Mouse (Mus musculus): ENCODE results near the gene Cd164l2. TPM values are rescaled to one million over a fixed set of nuclear protein-coding genes. Genes with fewer than 3 reads are reported as not detected.

Cd164l2 gene
- polyA plus RNA-seq, 1 experiment = 0.22 TPM

- Histone ChIP-seq H3K79me2 (ENCODE audit: control insufficient read depth, insufficient read depth) (no peaks in the 10 kb centered on the region), H3K4me2 (ENCODE audit: low read depth) (no peak overlapping the region), H3K36me3 (ENCODE audit: control insufficient read depth, insufficient read depth) (no peaks in the 10 kb centered on the region), H3K4me3 (no peak overlapping the region), H3K27me3 (ENCODE audit: control insufficient read depth, insufficient read depth, insufficient read length) (no peaks in the 10 kb centered on the region), H3ac (ENCODE audit: control insufficient read depth, insufficient read length) (no peak overlapping the region)
- TF ChIP-seq E2F4 (IDR thresholded peaks at IDR 0.05; ENCODE audit: insufficient read depth) (no peak), USF1 (IDR thresholded peaks at IDR 0.05; ENCODE audit: low read depth) (no peak), TCF3 (IDR thresholded peaks at IDR 0.05; ENCODE audit: insufficient read length, low read depth) (no peak), POLR2A (IDR thresholded peaks at IDR 0.05; ENCODE audit: insufficient read length, low read depth) (no peak), REST (IDR thresholded peaks at IDR 0.05; ENCODE audit: insufficient read depth, insufficient read length) (no peak), MYOG (IDR thresholded peaks at IDR 0.05; ENCODE audit: control insufficient read depth in 1 of 3, insufficient read depth in 1 of 3, insufficient read length in 2 of 3, low read depth in 2 of 3) (no peak), MYOD1 (IDR thresholded peaks at IDR 0.05; ENCODE audit: control insufficient read depth in 1 of 3, insufficient read length in 2 of 3, low read depth in 2 of 3) (no peak), CEBPB (IDR thresholded peaks at IDR 0.05; ENCODE audit: insufficient read depth, poor library complexity, severe bottlenecking) (no peak), SRF (IDR thresholded peaks at IDR 0.05; ENCODE audit: control insufficient read depth, insufficient read length, low read depth) (no peak), MAX (IDR thresholded peaks at IDR 0.05; ENCODE audit: low read depth) (no peak), POLR2AphosphoS2 (IDR thresholded peaks at IDR 0.05; ENCODE audit: insufficient read length, low read depth) (no peak), TCF12 (IDR thresholded peaks at IDR 0.05; ENCODE audit: insufficient read depth, poor library complexity, severe bottlenecking) (no peak)
These were observed 17.7 kb downstream of the Cd164l2 start for GRCm38 (mm10) chr4:133229582-133229981.

GRCm38 (mm10) chr4:133233285-133233976 is 21.5 kb downstream of the Cd164l2 start:
- no peak overlapping the region for H3ac ChIP-seq (ENCODE audit: control insufficient read depth, insufficient read length)
- no peak overlapping the region for H3K4me2 ChIP-seq (ENCODE audit: low read depth)
- H3K27me3 ChIP-seq (ENCODE audit: control insufficient read depth, insufficient read depth, insufficient read length) = no peaks in the 10 kb centered on the region
- TF ChIP-seq TCF3 (IDR thresholded peaks at IDR 0.05; ENCODE audit: insufficient read length, low read depth) (no peak), MYOD1 (IDR thresholded peaks at IDR 0.05; ENCODE audit: control insufficient read depth in 1 of 3, insufficient read length in 2 of 3, low read depth in 2 of 3) (no peak), SRF (IDR thresholded peaks at IDR 0.05; ENCODE audit: control insufficient read depth, insufficient read length, low read depth) (no peak), USF1 (IDR thresholded peaks at IDR 0.05; ENCODE audit: low read depth) (no peak)
- H3K79me2 ChIP-seq (ENCODE audit: control insufficient read depth, insufficient read depth) = no peaks in the 10 kb centered on the region
- no peaks in the 10 kb centered on the region for H3K36me3 ChIP-seq (ENCODE audit: control insufficient read depth, insufficient read depth)
- H3K4me3 ChIP-seq = no peak overlapping the region

- H3K36me3 ChIP-seq (ENCODE audit: control insufficient read depth, insufficient read depth) = no peaks in the 10 kb centered on the region
- no peaks in the 10 kb centered on the region for H3K27me3 ChIP-seq (ENCODE audit: control insufficient read depth, insufficient read depth, insufficient read length)
- H3ac ChIP-seq (ENCODE audit: control insufficient read depth, insufficient read length) = no peak overlapping the region
- no peaks in the 10 kb centered on the region for H3K79me2 ChIP-seq (ENCODE audit: control insufficient read depth, insufficient read depth)
- H3K4me3 ChIP-seq = no peak overlapping the region
- TF ChIP-seq E2F4 (IDR thresholded peaks at IDR 0.05; ENCODE audit: insufficient read depth) (no peak), TCF3 (IDR thresholded peaks at IDR 0.05; ENCODE audit: insufficient read length, low read depth) (no peak), POLR2AphosphoS2 (IDR thresholded peaks at IDR 0.05; ENCODE audit: insufficient read length, low read depth) (no peak), USF1 (IDR thresholded peaks at IDR 0.05; ENCODE audit: low read depth) (no peak), MYOD1 (IDR thresholded peaks at IDR 0.05; ENCODE audit: control insufficient read depth in 1 of 3, insufficient read length in 2 of 3, low read depth in 2 of 3) (no peak), POLR2A (IDR thresholded peaks at IDR 0.05; ENCODE audit: insufficient read length, low read depth) (no peak), TCF12 (IDR thresholded peaks at IDR 0.05; ENCODE audit: insufficient read depth, poor library complexity, severe bottlenecking) (no peak), REST (IDR thresholded peaks at IDR 0.05; ENCODE audit: insufficient read depth, insufficient read length) (no peak), MAX (IDR thresholded peaks at IDR 0.05; ENCODE audit: low read depth) (no peak), SRF (IDR thresholded peaks at IDR 0.05; ENCODE audit: control insufficient read depth, insufficient read length, low read depth) (no peak), MYOG (IDR thresholded peaks at IDR 0.05; ENCODE audit: control insufficient read depth in 1 of 3, insufficient read depth in 1 of 3, insufficient read length in 2 of 3, low read depth in 2 of 3) (no peak), CEBPB (IDR thresholded peaks at IDR 0.05; ENCODE audit: insufficient read depth, poor library complexity, severe bottlenecking) (no peak)
- no peak overlapping the region for H3K4me2 ChIP-seq (ENCODE audit: low read depth)
These were observed 22.8 kb downstream of the Cd164l2 start for GRCm38 (mm10) chr4:133234771-133235170.

DNA sequence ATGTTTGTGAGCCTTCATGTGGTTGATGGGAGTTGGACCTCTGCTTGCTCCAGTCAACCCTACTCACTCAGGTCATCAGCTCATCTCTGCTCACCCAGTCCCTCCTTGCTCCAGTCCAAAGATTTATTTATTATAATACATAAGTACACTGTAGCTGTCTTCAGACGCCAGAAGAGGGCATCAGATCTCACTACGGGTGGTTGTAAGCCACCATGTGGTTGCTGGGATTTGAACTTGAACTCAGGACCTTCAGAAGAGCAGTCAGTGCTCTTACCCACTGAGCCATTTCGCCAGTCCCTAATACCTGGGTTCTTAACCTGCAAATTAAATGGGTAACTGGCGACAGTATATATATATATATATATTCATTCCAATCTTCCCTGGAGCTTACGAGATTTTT is 23.5 kb downstream of the Cd164l2 start:
- no peak overlapping the region for H3K4me3 ChIP-seq
- H3K79me2 ChIP-seq (ENCODE audit: control insufficient read depth, insufficient read depth) = no peaks in the 10 kb centered on the region
- TF ChIP-seq REST (IDR thresholded peaks at IDR 0.05; ENCODE audit: insufficient read depth, insufficient read length) (no peak), MYOG (IDR thresholded peaks at IDR 0.05; ENCODE audit: control insufficient read depth in 1 of 3, insufficient read depth in 1 of 3, insufficient read length in 2 of 3, low read depth in 2 of 3) (no peak), SRF (IDR thresholded peaks at IDR 0.05; ENCODE audit: control insufficient read depth, insufficient read length, low read depth) (no peak), USF1 (IDR thresholded peaks at IDR 0.05; ENCODE audit: low read depth) (no peak), E2F4 (IDR thresholded peaks at IDR 0.05; ENCODE audit: insufficient read depth) (no peak), CEBPB (IDR thresholded peaks at IDR 0.05; ENCODE audit: insufficient read depth, poor library complexity, severe bottlenecking) (no peak), MAX (IDR thresholded peaks at IDR 0.05; ENCODE audit: low read depth) (no peak), POLR2A (IDR thresholded peaks at IDR 0.05; ENCODE audit: insufficient read length, low read depth) (no peak), MYOD1 (IDR thresholded peaks at IDR 0.05; ENCODE audit: control insufficient read depth in 1 of 3, insufficient read length in 2 of 3, low read depth in 2 of 3) (no peak), TCF3 (IDR thresholded peaks at IDR 0.05; ENCODE audit: insufficient read length, low read depth) (no peak), TCF12 (IDR thresholded peaks at IDR 0.05; ENCODE audit: insufficient read depth, poor library complexity, severe bottlenecking) (no peak), POLR2AphosphoS2 (IDR thresholded peaks at IDR 0.05; ENCODE audit: insufficient read length, low read depth) (no peak)
- H3K36me3 ChIP-seq (ENCODE audit: control insufficient read depth, insufficient read depth) = no peaks in the 10 kb centered on the region
- no peaks in the 10 kb centered on the region for H3K27me3 ChIP-seq (ENCODE audit: control insufficient read depth, insufficient read depth, insufficient read length)
- no peak overlapping the region for H3ac ChIP-seq (ENCODE audit: control insufficient read depth, insufficient read length)
- no peak overlapping the region for H3K4me2 ChIP-seq (ENCODE audit: low read depth)

Measured in myocyte (in vitro differentiated cells).